ENCODE assay signal across 8 mouse cellular contexts in genomic region chr19:56396669-56397621, GRCm38 (mm10). TPM values are rescaled to one million over a fixed set of nuclear protein-coding genes. Genes with fewer than 3 reads are reported as not detected.
A peak's percentile ranks its signal among the peaks of the same experiment; 100 is the strongest.
DNase-seq lines count a peak whose midpoint lies in the region; ATAC-seq and TF ChIP-seq lines count a peak whose summit lies in the region.

TSS of gene Casp7 (plus strand) at chr19:56397129.

- DNase-seq in B cell, adult 2 months, result peak; percentile 75 to 76
- DNase-seq in adrenal gland, adult (ENCODE audit: inconsistent age in 2 of 2, low spot score in 1 of 2), result peak; percentile 72 to 90
- peak; percentile 77 to 83 for DNase-seq in lung, adult 18-20 months

- ATAC-seq in embryonic facial prominence, embryonic 15.5 days (ENCODE audit: insufficient number of reproducible peaks, low FRiP score, low TSS enrichment, low read depth), result peak; percentile 66
- ATAC-seq in heart, embryonic 11.5 days (replicated peaks; ENCODE audit: insufficient number of reproducible peaks, low FRiP score, low TSS enrichment), result no peak; the same call in 1 of the 2 replicates
- peak; percentile 69 for ATAC-seq in kidney, embryonic 15.5 days (replicated peaks; ENCODE audit: low FRiP score)
- ATAC-seq in neural tube, embryonic 14.5 days (ENCODE audit: low read depth), result peak; percentile 61; the same call in 1 of the 2 replicates

- H3K36me3 ChIP-seq in embryonic facial prominence, embryonic 15.5 days, result no peaks in the 10 kb centered on the region
- no peaks in the 10 kb centered on the region for H3K36me3 ChIP-seq in heart, embryonic 11.5 days (ENCODE audit: control insufficient read depth, insufficient read depth, low read length)
- no peaks in the 10 kb centered on the region for H3K36me3 ChIP-seq in kidney, embryonic 15.5 days
- no peaks in the 10 kb centered on the region for H3K36me3 ChIP-seq in neural tube, embryonic 14.5 days (ENCODE audit: control insufficient read depth, insufficient read depth, low read length)
- no peaks in the 10 kb centered on the region for H3K36me3 ChIP-seq in testis, adult 2 months (ENCODE audit: control insufficient read depth, insufficient read depth, low read length)

- peak within 1 kb of the TSS; percentile 64 for H3K9ac ChIP-seq in embryonic facial prominence, embryonic 15.5 days
- H3K9ac ChIP-seq in heart, embryonic 11.5 days (ENCODE audit: low read depth, low read length), result peak within 1 kb of the TSS; percentile 91
- H3K9ac ChIP-seq in kidney, embryonic 15.5 days, result peak within 1 kb of the TSS; percentile 73
- H3K9ac ChIP-seq in neural tube, embryonic 14.5 days (replicated peaks; ENCODE audit: low read depth, low read length), result peak within 1 kb of the TSS; percentile 56

- H3K4me1 ChIP-seq in embryonic facial prominence, embryonic 15.5 days, result peaks cover 20% of the 10 kb centered on the region
- peaks cover 17% of the 10 kb centered on the region; the same call in 1 of the 2 replicates for H3K4me1 ChIP-seq in heart, embryonic 11.5 days (ENCODE audit: control insufficient read depth, insufficient read depth, low read length)
- peaks cover 29% of the 10 kb centered on the region for H3K4me1 ChIP-seq in kidney, embryonic 15.5 days
- no peaks in the 10 kb centered on the region; the same call in 1 of the 2 replicates for H3K4me1 ChIP-seq in neural tube, embryonic 14.5 days (ENCODE audit: control insufficient read depth, insufficient read depth, low read length)
- H3K4me1 ChIP-seq in testis, adult 2 months (ENCODE audit: control insufficient read depth, insufficient read depth, low read length), result peaks cover 12% of the 10 kb centered on the region

- H3K27me3 ChIP-seq in embryonic facial prominence, embryonic 15.5 days, result peaks cover 11% of the 10 kb centered on the region
- H3K27me3 ChIP-seq in heart, embryonic 11.5 days (ENCODE audit: control insufficient read depth, insufficient read depth, low read length), result no peaks in the 10 kb centered on the region
- peaks cover 16% of the 10 kb centered on the region; the same call in 1 of the 2 replicates for H3K27me3 ChIP-seq in kidney, embryonic 15.5 days
- H3K27me3 ChIP-seq in neural tube, embryonic 14.5 days (ENCODE audit: control insufficient read depth, insufficient read depth, low read length), result peaks cover 11% of the 10 kb centered on the region; the same call in 1 of the 2 replicates
- H3K27me3 ChIP-seq in testis, adult 2 months (ENCODE audit: control insufficient read depth, insufficient read depth, low read length), result no peaks in the 10 kb centered on the region

- H3K4me2 ChIP-seq in embryonic facial prominence, embryonic 15.5 days (replicated peaks), result peak within 1 kb of the TSS; percentile 93
- peak within 1 kb of the TSS; percentile 94 for H3K4me2 ChIP-seq in heart, embryonic 11.5 days
- peak within 1 kb of the TSS; percentile 80 for H3K4me2 ChIP-seq in kidney, embryonic 15.5 days
- H3K4me2 ChIP-seq in neural tube, embryonic 14.5 days (ENCODE audit: low read depth, low read length), result peak within 1 kb of the TSS; percentile 95

- no peak for TF ChIP-seq CTCF in testis, adult 2 months (IDR thresholded peaks at IDR 0.05; ENCODE audit: control insufficient read depth, insufficient read depth, insufficient replicate concordance, low read depth, low read length)

- H3K9me3 ChIP-seq in embryonic facial prominence, embryonic 15.5 days (replicated peaks), result no peaks in the 10 kb centered on the region
- H3K9me3 ChIP-seq in heart, embryonic 11.5 days (replicated peaks; ENCODE audit: control insufficient read depth, low read length), result no peaks in the 10 kb centered on the region
- H3K9me3 ChIP-seq in kidney, embryonic 15.5 days (replicated peaks), result no peaks in the 10 kb centered on the region
- H3K9me3 ChIP-seq in neural tube, embryonic 14.5 days (ENCODE audit: control insufficient read depth, low read length), result no peaks in the 10 kb centered on the region

- H3K27ac ChIP-seq in embryonic facial prominence, embryonic 15.5 days (replicated peaks), result peak within 1 kb of the TSS; percentile 84
- peak within 1 kb of the TSS; percentile 18 for H3K27ac ChIP-seq in heart, embryonic 11.5 days (ENCODE audit: low read depth, low read length)
- peak within 1 kb of the TSS; percentile 88 for H3K27ac ChIP-seq in kidney, embryonic 15.5 days
- peak within 1 kb of the TSS; percentile 52; the same call in 1 of the 2 replicates for H3K27ac ChIP-seq in neural tube, embryonic 14.5 days (ENCODE audit: low read depth, low read length)
- no peak within 1 kb of the TSS; the same call in 1 of the 2 replicates for H3K27ac ChIP-seq in testis, adult 2 months (ENCODE audit: control insufficient read depth, insufficient read depth, low read depth, low read length)

- no peak; the same call in 1 of the 2 replicates for TF ChIP-seq POLR2A in testis, adult 2 months (IDR thresholded peaks at IDR 0.05; ENCODE audit: control insufficient read depth, low read depth, low read length)

- WGBS in embryonic facial prominence, embryonic 15.5 days, result under 1% methylated on average over 78 of the region's 78 CpGs
- WGBS in heart, embryonic 11.5 days (ENCODE audit: insufficient replicate concordance), result 2% methylated on average over 66 of the region's 78 CpGs
- under 1% methylated on average over 72 of the region's 78 CpGs for WGBS in kidney, embryonic 15.5 days
- under 1% methylated on average over 70 of the region's 78 CpGs for WGBS in neural tube, embryonic 14.5 days

- peak within 1 kb of the TSS; percentile 68 for H3K4me3 ChIP-seq in embryonic facial prominence, embryonic 15.5 days (replicated peaks)
- peak within 1 kb of the TSS; percentile 66 for H3K4me3 ChIP-seq in heart, embryonic 11.5 days (ENCODE audit: low read depth, low read length)
- H3K4me3 ChIP-seq in kidney, embryonic 15.5 days (replicated peaks), result peak within 1 kb of the TSS; percentile 69
- H3K4me3 ChIP-seq in neural tube, embryonic 14.5 days (ENCODE audit: low read depth, low read length), result peak within 1 kb of the TSS; percentile 61
- H3K4me3 ChIP-seq in testis, adult 2 months (ENCODE audit: control insufficient read depth, low read depth, low read length), result peak within 1 kb of the TSS; percentile 80

RNA-seq across cellular contexts. Expression of gene Casp7, which starts in this region (rescaled TPM):
- polyA plus RNA-seq in embryonic facial prominence, embryonic 15.5 days (2015; fragmentation: Nextera tagmentation; extraction: Ambion mirVana), result 25.0 and 25.1 TPM in 2 replicates
- 27.3 and 35.4 TPM in 2 replicates for polyA plus RNA-seq in heart, embryonic 11.5 days (2014; fragmentation: Nextera tagmentation; extraction: Ambion mirVana)
- 26.1 and 27.0 TPM in 2 replicates for polyA plus RNA-seq in kidney, embryonic 15.5 days (2015; fragmentation: Nextera tagmentation; extraction: Ambion mirVana)
- polyA plus RNA-seq in neural tube, embryonic 14.5 days (2014; fragmentation: Nextera tagmentation; extraction: Ambion mirVana), result 17.6 and 18.0 TPM in 2 replicates
- 1.7 and 2.3 TPM in 2 replicates for polyA plus RNA-seq in testis, adult 2 months (2012; rRNA removed)
